Mouse (Mus musculus): ENCODE measurements around the gene Rho. TPM values are rescaled to one million over a fixed set of nuclear protein-coding genes. Genes with fewer than 3 reads are reported as not detected.

Gene Rho
- total RNA-seq, 2 experiments from 2014 or later, result 0.41 to 0.48 TPM

- DNase-seq (ENCODE audit: low spot score in 2 of 2), result no peak
These were observed 23.6 kb downstream of the Rho start for GRCm38 (mm10) chr6:115955169-115955568.

GRCm38 (mm10) chr6:115955664-115956063, 24.1 kb downstream of the Rho start:
- DNase-seq (ENCODE audit: low spot score in 2 of 2), result no peak

- DNase-seq (ENCODE audit: low spot score in 2 of 2), result no peak
These were observed 24.9 kb downstream of the Rho start for GRCm38 (mm10) chr6:115956418-115956921.

GRCm38 (mm10) chr6:115956922-115957601, 25.5 kb downstream of the Rho start:
- DNase-seq (ENCODE audit: low spot score in 2 of 2), result peak in 1 of 2 experiments; percentile 32

GRCm38 (mm10) chr6:115957681-115958080, 26.1 kb downstream of the Rho start:
- no peak for DNase-seq (ENCODE audit: low spot score in 2 of 2)

- DNase-seq (ENCODE audit: low spot score in 2 of 2), result no peak
These were observed 26.9 kb downstream of the Rho start for GRCm38 (mm10) chr6:115958445-115958844.

- peak in 1 of 2 experiments; percentile 43 for DNase-seq (ENCODE audit: low spot score in 2 of 2)
These were observed 27.7 kb downstream of the Rho start for GRCm38 (mm10) chr6:115959151-115959691.

- DNase-seq (ENCODE audit: low spot score in 2 of 2), result no peak
These were observed 28.8 kb downstream of the Rho start for GRCm38 (mm10) chr6:115960322-115960721.

DNA sequence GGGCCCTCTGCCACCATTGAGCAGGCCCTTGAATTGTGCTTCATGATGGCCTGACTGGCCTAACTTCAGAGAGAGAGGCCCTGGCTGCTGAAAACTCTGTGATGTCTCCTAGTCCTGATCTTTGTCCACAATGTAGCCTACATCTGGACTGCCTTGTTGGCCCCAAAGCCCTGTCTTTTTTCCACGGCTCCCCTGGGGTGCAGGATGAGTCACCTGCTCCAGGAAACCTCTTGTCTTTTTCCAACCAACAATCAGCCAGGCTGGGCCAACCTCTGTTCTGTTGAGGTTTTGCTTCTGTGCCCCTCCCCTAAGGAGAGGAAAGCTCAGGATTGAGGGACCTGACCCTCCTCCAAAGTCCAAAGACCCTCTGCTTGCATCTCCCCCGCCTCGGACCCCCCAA, 30.2 kb downstream of the Rho start:
- DNase-seq (ENCODE audit: low spot score in 2 of 2), result no peak

GRCm38 (mm10) chr6:115962439-115963085, 31.0 kb downstream of the Rho start:
- DNase-seq (ENCODE audit: low spot score in 2 of 2), result no peak

GRCm38 (mm10) chr6:115963656-115964055, 32.1 kb downstream of the Rho start:
- no peak for DNase-seq (ENCODE audit: low spot score in 2 of 2)

DNA sequence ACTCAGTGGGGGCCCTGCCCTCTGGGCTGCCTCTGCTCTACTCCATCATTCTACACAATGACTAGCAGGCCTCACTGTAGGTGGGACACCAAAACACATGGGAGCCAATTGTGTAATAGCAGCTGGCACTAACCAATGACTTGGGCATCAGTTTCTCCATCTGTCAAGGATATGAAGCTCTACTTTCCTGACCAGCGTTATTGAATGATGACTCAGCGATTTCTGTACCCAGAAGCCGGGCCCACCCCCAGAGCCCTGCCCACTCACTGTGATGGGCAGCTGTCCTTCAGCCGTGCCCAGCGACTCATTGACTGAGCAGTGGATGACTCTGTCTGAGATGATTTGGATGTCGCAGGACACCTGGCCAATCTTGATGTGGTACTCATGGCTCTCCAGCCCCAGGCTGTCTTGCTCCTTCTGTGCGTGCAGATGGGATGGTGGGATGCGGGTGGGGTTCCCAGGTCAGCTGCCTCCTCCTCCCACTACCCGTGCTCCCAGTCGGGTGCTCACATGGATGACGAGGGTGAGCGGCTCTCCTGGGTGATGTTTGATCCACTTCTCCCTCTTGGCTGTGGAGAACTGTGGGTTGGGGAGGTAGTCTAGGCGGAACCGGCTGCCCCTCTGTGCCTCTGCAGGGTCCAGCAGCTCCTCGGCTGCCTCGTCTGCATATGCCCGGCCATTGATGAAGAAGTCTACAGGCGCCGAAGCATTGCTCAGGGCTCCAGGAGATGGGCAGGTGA, 34.8 kb downstream of the Rho start:
- DNase-seq (ENCODE audit: low spot score in 2 of 2), result no peak

DNA sequence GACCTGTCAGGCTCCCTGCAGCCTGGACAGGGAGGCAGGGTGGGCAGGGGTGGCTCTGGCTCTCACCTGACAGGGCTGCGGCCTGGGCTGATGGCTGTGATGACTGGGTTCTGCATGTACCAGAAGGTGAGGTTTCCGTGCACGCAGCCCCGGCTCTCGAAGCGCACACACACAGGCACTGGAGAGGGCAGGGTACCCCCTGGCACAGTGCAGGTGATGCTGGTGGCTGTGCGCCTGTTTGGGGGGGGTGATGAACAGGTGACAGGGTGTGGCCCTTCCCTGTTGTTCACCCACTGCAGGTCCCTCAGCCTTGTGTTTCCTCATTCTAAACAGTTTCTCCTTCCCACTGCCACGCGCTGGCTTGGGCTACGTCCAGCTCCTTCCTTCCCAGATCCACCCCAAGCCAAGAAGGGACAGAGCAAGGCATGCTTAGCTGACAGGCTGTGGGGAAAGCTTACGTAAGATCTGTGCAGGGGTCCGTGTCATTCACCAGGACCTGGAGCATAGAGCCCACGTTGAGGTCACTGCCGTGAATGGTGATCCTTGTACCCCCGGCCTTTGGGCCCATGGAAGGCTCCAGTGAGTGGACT, 35.8 kb downstream of the Rho start:
- DNase-seq (ENCODE audit: low spot score in 2 of 2), result no peak

DNA sequence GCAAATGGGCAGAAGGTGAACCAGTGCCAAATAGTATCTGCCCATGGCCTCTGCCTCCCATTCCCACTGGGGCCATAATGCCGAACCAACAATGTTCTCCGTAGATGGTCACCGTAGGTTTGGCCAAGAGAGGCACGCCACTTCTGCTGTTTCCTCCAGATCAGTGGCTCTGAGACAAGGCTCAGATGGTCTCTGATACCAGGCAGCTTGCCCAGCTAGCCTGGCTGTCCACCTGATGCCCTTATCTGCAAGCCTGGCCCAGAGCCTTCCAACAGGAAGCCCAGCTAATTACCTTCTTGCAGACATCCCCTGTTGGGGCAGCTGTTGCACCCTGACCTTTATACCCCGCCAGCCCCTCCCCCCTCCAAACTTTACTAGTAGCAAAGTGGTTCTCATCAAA, 36.5 kb downstream of the Rho start:
- no peak for DNase-seq (ENCODE audit: low spot score in 2 of 2)

DNA sequence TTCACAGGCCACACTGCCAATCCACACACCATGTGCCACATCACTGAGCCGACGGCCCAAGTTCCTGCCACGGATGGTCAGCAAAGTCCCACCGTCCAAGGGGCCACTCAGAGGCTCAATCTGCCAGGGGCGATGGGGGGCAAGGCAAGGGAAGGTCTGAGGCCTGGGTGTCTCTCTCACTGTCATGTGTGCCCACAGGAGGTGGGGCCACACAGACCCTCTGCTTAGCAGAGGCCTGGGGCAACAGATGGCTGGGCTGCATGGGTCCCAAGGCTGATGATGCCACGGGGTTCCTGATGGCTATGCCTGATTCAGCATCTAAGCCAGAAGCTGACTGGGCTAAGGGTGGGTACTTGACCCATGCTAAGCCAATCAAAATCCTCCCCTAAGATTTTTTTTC, 37.2 kb downstream of the Rho start:
- DNase-seq (ENCODE audit: low spot score in 2 of 2), result no peak

DNA sequence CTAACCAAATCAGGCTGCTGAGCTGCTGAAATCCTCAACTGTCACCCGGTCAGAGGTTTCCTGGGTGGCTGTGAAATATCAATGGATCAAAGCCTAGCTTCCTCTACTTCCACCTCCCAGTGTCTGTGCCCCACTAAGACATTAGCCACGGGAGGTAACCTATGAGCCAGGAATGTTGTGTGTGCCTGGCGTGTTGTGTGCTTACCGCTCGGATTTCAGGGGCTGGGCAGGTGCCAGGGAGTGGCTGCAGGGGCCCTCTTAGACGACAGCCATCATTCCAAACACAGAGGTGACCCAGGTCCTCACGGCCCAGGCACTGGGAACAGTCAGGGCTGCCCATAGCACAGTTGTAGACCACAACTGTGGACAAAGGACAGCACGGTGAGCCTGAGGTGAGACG, 37.6 kb downstream of the Rho start:
- no peak for DNase-seq (ENCODE audit: low spot score in 2 of 2)

- DNase-seq (ENCODE audit: low spot score in 2 of 2), result no peak
These were observed 38.4 kb downstream of the Rho start for GRCm38 (mm10) chr6:115969952-115970351.

GRCm38 (mm10) chr6:115971273-115972060, 39.9 kb downstream of the Rho start:
- no peak for DNase-seq (ENCODE audit: low spot score in 2 of 2)

DNA sequence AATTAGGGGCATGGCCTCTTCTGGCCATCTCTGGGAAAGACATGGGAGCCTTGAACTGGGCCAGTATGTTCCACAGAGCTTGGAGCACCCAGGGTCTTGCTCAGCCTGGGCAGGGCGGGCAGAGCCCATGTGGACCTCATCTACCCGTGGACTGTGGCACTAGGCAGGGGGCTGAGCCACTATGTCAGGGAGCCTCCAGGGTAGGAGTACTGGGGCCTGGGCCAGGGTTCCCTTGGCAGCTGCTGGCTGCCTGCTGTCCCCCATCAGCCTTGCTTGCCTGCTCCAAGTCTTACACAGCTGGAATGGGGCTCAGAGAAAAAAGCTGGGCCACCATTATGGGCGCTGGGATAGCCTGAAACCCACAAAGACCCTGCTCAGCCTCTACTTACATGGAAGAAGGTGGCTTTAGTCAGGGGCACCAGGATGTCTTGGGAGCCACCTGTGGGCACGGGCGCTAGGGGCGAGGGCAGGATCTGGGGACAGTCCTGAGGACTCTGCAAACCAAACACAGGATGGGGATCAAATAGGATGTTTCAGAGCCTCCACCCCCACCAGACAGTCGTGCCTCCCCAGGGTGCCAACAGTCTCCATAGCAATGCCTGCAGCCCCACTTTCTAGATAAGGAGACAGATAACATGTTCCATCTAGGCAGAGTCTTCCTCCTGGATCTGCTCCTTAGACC, 40.7 kb downstream of the Rho start:
- DNase-seq (ENCODE audit: low spot score in 2 of 2), result no peak

Data from layer of hippocampus, postnatal 14 days (tissue).